Mouse (Mus musculus) kidney, postnatal 25 days (tissue): ENCODE data around the gene Cdadc1.
"Not testable (repeated sequence)": the region's sequence is repeated elsewhere in the genome, so short reads cannot be mapped to it uniquely, and the experiment has no call there.

ENCODE experiments used
- DNase-seq, 2 experiments: peaks; one replicate each; pipeline ENCODE4 v3.0.0; 2021; ENCODE audit warnings: mixed read lengths in 2 of 2

The Cdadc1 gene

GRCm38 (mm10) chr14:59597398-59598259 lies at the start of gene Cdadc1:
Cdadc1 (minus strand) TSS chr14:59597959.
- peak; percentile 95 for DNase-seq

GRCm38 (mm10) chr14:59646826-59647697 lies 49.3 kb upstream of the Cdadc1 start:
- no peak for DNase-seq

GRCm38 (mm10) chr14:59644896-59645295 lies 47.1 kb upstream of the Cdadc1 start:
- DNase-seq = no peak

GRCm38 (mm10) chr14:59644166-59644565 lies 46.4 kb upstream of the Cdadc1 start:
- no peak for DNase-seq

- DNase-seq = peak in 1 of 2 experiments; percentile 44
Observed at GRCm38 (mm10) chr14:59643582-59643981, 45.8 kb upstream of the Cdadc1 start.

GRCm38 (mm10) chr14:59641856-59642255 lies 44.1 kb upstream of the Cdadc1 start:
- no peak for DNase-seq

- DNase-seq = no peak
Observed at GRCm38 (mm10) chr14:59638906-59639703, 41.3 kb upstream of the Cdadc1 start.

GRCm38 (mm10) chr14:59633988-59634387 lies 36.2 kb upstream of the Cdadc1 start:
- DNase-seq = no peak

GRCm38 (mm10) chr14:59633295-59633898 lies 35.6 kb upstream of the Cdadc1 start:
- DNase-seq = no peak

GRCm38 (mm10) chr14:59632067-59632466 lies 34.3 kb upstream of the Cdadc1 start:
- no peak for DNase-seq

GRCm38 (mm10) chr14:59630096-59630495 lies 32.3 kb upstream of the Cdadc1 start:
- no peak for DNase-seq

- DNase-seq = no peak
Observed at GRCm38 (mm10) chr14:59629308-59629707, 31.5 kb upstream of the Cdadc1 start.

- no peak for DNase-seq
Observed at GRCm38 (mm10) chr14:59627823-59628222, 30.1 kb upstream of the Cdadc1 start.

- no peak for DNase-seq
Observed at GRCm38 (mm10) chr14:59627142-59627680, 29.5 kb upstream of the Cdadc1 start.

GRCm38 (mm10) chr14:59626711-59627110 lies 29.0 kb upstream of the Cdadc1 start:
- peak; percentile 49 to 56 for DNase-seq

- peak in 1 of 2 experiments; percentile 8 for DNase-seq
Observed at GRCm38 (mm10) chr14:59625806-59626364, 28.1 kb upstream of the Cdadc1 start.

- DNase-seq = peak; percentile 71 to 80
Observed at GRCm38 (mm10) chr14:59625158-59625805, 27.5 kb upstream of the Cdadc1 start, which contains the start of gene Shisa2. Shisa2 (plus strand) TSS chr14:59625308.

GRCm38 (mm10) chr14:59624326-59624885 lies 26.6 kb upstream of the Cdadc1 start:
- DNase-seq = no peak

- no peak for DNase-seq
Observed at GRCm38 (mm10) chr14:59616802-59617201, 19.0 kb upstream of the Cdadc1 start.

GRCm38 (mm10) chr14:59614149-59614548 lies 16.4 kb upstream of the Cdadc1 start:
- DNase-seq = not testable (repeated sequence)
